Mouse (Mus musculus) kidney, postnatal 14 days (tissue): ENCODE measurements around the gene Kcnt1.
A peak's percentile ranks its signal among the peaks of the same experiment; 100 is the strongest.
"Not testable (repeated sequence)": the region's sequence is repeated elsewhere in the genome, so short reads cannot be mapped to it uniquely, and the experiment has no call there.

Experiments used
- DNase-seq: peaks from one replicate; pipeline ENCODE4 v3.0.0; 2022; ENCODE audit warnings: mixed read lengths

The Kcnt1 gene

GRCm38 (mm10) chr2:25863337-25864131, at the start of gene Kcnt1:
Gene Kcnt1 (plus strand): TSS chr2:25863734.
- DNase-seq = peak; percentile 65

DNA sequence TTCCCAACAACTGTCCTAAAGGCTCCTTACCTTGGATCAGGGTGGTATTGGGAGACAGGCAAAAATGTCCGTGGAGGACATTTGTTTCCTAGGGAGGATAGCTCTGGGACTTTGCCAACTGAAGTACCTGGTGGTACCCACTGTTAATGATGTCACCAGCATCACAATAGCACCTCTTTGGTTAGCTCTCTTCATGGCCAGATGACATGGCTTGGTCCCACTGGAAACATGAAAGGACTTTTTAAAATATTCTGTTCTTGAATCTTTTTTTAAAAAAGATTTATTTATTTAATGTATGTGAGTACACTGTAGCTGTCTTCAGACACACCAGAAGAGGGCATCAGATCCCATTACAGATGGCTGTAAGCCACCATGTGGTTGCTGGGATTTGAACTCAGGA, 47.8 kb upstream of the Kcnt1 start, which contains the start of gene Glt6d1:
Gene Glt6d1, minus strand, starts transcription at position 101 of the 400 bp plus-strand sequence.
- not testable (repeated sequence) for DNase-seq

DNA sequence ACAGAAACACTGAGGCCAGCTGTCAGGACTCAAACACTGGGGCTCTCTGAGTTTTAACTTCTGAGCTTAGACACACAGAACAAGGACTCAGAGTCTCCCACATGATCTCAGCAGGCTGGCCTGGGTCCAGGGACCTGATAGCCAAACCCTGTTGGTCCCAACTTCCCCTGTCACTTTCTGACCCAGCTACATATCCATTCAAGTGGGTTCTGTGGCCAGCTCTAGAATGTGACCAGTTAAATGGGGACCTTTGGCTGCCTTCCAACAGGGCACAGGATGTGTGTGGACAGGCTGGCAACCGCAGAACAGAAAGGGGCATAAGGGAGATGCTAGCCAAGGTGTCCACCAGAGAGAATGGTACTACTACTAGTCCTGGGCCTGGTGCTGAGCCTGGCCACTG, 40.7 kb upstream of the Kcnt1 start, which contains the start of gene Lcn9:
Gene Lcn9, plus strand, starts transcription at position 348 of the 400 bp plus-strand sequence.
- DNase-seq = no peak

- no peak for DNase-seq
These were observed 38.8 kb upstream of the Kcnt1 start for GRCm38 (mm10) chr2:25824751-25825150.

GRCm38 (mm10) chr2:25828344-25828947, 35.1 kb upstream of the Kcnt1 start:
- no peak for DNase-seq

DNA sequence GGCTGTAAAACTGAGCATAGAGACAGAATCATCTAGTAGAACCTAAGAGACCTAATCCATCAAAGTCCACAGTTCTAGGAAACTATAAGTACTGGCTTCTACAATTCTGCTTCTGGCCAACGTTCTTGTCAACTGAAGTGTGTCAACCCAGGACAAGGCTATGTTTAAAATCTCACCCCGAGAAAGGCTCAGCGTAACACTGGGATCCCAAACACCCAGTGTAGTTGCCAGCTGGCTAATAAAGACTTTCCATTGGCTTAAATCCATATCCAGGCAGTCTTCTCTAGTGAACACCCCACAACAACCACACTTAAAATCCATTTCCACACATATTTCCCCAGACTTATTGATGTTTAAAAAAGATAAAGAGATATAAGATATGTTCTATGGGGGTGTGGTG, 32.7 kb upstream of the Kcnt1 start:
- DNase-seq = no peak

- peak; percentile 83 for DNase-seq
These were observed 27.2 kb upstream of the Kcnt1 start for GRCm38 (mm10) chr2:25836291-25836690.

DNA sequence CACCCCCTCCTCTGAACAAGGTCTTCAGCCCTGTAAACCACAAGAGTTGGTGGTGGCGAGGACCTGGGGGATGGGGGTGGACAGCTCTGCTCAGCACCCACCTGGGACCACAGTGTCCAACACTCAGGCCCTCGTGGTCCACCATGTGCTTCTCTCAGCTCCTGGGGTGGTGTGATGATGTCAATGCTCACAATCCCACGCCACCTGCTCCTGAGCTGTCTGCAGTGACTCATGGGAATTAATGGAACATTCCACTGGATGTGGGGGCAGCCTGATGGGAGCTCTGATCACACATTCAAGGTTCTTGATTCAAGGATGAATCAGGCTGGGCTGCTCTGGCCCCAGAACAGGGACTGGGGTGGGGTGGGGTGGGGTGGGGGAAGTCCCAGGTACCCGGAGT, 21.4 kb upstream of the Kcnt1 start:
- DNase-seq = no peak

DNA sequence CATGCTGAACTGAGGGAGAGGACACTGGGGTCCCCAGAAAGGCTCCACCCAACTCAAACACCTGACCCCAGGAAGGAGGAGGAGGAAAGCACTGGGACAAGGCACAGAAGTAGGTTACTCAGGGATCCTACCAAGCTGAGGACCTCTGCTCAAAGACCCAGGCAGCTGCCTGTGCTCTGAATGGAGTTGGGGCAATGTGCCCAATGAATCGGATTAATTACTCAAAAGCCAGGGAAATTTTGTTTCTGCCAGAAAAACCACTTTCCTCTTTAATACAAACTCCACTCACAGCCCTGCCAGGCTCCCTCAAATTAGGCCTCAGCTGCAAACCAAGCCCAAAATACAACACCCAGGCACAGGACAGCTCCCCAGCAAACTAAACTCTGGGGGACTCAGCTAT, 20.8 kb upstream of the Kcnt1 start:
- no peak for DNase-seq

GRCm38 (mm10) chr2:25844097-25844496, 19.4 kb upstream of the Kcnt1 start:
- no peak for DNase-seq

DNA sequence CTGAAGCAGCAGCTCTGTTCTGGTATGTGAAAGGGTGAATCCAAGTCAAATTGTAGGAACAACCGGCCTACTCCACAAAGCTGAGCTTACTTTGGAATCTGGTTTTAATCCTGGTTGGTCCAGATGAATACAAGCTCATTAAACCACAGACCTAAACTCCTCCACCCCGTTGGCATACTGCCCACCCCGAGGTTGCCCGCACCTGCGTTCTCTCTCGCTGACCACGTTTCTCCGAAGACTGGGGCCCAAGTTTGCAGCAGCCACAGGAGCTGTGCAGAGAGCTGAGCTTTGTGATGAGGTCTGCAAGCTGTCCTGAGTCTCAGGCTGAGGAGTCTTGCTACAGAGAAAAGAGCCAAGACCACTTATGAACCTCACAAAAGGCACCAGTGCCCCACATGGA, 17.0 kb upstream of the Kcnt1 start:
- DNase-seq = no peak

DNA sequence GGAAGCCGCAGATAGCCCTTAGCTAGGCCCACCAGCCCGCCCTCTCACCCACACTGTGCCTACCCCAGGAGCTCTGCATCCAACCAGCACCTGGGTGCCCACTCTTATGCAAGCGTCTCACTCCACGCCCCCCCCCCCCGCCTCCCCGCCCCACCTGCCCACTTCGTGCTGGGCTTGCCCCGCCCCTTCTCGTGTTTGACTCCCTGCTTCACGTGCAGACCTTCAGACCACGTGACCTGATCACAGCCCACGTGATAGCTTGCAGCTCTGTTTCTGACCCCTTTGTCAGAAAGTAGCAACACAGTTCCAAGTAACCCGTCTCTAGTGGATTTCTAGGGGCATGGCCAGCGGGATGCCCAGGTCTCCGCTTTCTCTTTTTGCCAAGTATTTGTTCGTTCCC, 16.3 kb upstream of the Kcnt1 start, which contains the start of gene Sohlh1:
Gene Sohlh1, minus strand, starts transcription at position 23 of the 400 bp plus-strand sequence.
- no peak for DNase-seq

GRCm38 (mm10) chr2:25850330-25850729, 13.2 kb upstream of the Kcnt1 start:
- DNase-seq = peak; percentile 28

- peak; percentile 61 for DNase-seq
These were observed 10.9 kb upstream of the Kcnt1 start for GRCm38 (mm10) chr2:25852626-25853025.

- no peak for DNase-seq
These were observed 9.5 kb upstream of the Kcnt1 start for GRCm38 (mm10) chr2:25853998-25854397.

- DNase-seq = no peak
These were observed 3.6 kb upstream of the Kcnt1 start for GRCm38 (mm10) chr2:25859891-25860290.

GRCm38 (mm10) chr2:25862038-25862437, 1.5 kb upstream of the Kcnt1 start:
- peak; percentile 23 for DNase-seq

DNA sequence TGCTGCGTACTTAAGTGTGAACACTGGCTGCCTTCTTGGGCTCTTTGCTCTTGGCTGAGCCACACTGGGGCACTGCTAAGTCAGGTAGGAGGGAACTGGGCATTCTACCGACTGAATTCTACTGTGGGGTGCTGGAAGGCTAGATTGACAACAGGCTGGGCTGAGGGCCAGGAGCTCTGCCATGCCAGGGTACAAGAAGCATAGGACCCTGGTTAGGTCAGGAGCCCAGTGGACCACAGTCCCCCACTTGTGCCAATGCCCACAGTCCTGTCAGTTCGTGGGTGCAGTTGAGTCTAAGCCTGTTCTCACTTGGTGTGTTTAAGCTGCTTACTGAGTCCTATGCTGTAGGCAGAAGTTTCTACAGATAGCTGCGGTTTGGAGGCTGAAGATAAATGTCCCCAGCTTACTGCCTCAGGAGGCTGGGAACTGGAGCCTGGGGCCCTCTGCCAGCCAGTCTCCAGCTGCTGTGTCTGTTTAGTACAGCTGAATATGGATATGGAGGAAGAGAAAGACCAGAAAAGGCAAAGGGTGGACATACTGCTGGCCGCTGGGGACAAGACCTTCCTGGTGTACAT, 751 bp upstream of the Kcnt1 start:
- DNase-seq = no peak

DNA sequence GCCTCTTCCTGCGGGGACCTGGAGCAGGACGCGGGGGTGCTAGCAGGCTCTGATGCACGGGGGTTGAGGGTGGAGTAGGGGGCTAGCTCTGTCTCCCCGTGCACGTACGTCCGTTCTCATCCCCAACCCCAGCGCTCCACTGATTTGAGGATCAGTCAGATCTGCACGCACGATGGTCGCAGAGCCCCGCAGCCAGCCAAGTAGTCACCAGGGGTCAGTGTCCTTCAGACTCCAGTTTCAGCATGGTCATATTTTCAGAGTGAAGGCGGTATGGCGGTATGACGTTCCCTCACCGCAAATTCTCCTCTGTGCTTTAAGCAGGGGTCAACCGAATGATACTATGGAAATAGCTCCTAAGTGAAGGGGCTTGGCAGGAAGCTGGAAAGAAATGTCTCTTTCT, 696 bp downstream of the Kcnt1 start:
- no peak for DNase-seq

DNA sequence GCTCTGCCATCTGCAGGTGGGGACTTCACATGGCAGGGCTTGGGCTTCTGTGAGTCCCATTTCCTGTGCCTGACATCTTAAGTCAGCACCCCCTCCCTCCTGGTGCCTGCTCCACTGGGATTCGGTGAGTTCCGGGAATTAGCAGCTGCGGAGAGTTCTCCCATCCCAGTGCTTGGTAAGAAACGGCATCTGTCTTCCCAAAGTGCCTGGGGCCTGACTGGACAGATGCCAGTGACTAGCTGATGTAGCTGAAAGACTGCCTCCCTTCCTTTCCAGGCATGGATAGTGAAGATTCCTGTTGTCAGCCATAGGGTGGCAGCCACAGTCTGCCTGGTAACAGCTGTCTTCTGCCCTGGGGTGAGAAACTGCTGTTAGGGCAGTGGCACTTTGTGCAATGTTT, 1.9 kb downstream of the Kcnt1 start:
- DNase-seq = peak; percentile 17

- no peak for DNase-seq
These were observed 3.1 kb downstream of the Kcnt1 start for GRCm38 (mm10) chr2:25866656-25867055.

DNA sequence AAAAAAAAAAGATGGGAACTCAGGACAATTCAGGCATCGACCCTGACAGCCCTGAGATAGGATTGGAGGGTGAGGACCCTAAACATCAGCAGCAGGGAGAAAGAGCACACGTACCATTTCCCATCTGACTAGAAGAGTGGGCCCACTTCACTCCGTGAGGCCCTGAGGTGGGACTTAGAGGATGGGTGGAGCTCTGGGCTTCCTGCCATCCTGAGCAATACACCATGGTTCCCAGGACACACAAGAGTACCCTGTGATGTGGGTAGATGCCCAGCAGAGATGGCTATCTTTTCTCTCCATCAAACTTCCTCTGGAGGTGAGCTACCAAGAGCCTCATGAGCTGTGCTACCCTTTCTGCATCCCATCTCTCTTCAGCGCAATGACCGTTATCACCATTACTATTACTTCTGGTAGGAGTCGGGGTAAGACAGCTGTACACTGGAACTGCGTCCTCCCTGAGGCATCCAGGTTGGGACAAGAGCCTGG, 13.8 kb downstream of the Kcnt1 start:
- DNase-seq = no peak

DNA sequence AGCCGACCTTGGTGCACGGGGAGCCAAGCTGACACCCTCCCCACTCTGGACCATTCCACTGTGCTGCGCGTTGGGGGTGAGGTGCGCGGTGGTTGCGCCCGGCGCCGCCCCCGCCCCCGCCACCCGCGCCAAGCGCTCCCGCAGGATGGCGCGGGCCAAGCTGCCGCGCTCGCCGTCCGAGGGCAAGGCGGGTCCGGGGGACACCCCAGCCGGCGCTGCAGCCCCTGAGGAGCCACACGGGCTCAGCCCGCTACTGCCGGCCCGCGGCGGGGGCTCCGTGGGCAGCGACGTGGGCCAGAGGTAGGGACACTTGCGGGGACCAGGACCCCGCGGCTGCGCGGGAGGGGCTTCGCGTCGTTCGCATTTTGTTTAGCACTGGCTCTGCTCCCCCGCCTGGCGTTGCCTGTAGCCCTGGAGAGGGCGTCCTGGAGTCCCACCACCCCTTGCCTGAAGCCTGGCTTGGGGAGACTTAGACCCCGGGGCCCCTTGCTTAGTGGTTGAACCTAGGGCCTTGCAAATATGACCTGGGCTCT, 14.3 kb downstream of the Kcnt1 start:
- DNase-seq = no peak
